In the genomic region with DNA sequence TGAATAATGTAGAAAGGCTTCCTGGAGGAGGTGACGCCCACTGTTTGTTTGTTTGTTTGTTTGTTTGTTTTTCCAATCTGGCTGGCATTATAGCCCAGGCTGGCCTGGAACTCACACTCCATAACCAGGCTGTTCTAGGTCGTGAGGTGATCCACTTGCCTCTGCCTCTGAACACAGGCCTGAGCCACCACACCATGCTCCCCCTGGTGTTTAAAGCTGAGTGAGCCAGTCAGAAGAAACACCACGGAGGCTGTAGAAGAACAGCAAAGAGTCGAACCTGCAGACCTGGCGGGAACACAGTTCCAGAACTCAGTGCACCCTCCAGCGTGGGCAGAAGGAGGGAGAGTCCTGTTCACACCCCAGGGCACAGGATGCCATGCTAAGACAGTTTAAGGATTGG, we compare ENCODE assay signal across 10 mouse cellular contexts.
DNase-seq lines count a peak whose midpoint lies in the region; ATAC-seq and TF ChIP-seq lines count a peak whose summit lies in the region.
"Had no signal": no experiment of that assay in that cellular context is flagged by ENCODE, and none has a peak within 500 bp of the region (broad histone marks: within the 10 kb centered on the region; RNA-seq: fewer than 3 reads in every experiment).

No protein-coding gene starts in this region.

- H3K27ac ChIP-seq in forebrain, embryonic 14.5 days (ENCODE audit: low read depth, low read length) = no peak overlapping the region
- no peak overlapping the region for H3K27ac ChIP-seq in forebrain, embryonic 15.5 days (replicated peaks)

- peak; percentile 46 for DNase-seq in forebrain, embryonic 14.5 days (ENCODE audit: low spot score)
- no peak for DNase-seq in lung, adult 2 months
- DNase-seq in lung, postnatal 25 days (ENCODE audit: low spot score) = no peak
- DNase-seq in embryo, embryonic 10 days (ENCODE audit: low spot score) = peak; percentile 68
- no peak for DNase-seq in left cerebral cortex, postnatal 4 days
- no peak for DNase-seq in frontal cortex, postnatal 36 days (ENCODE audit: low spot score in 2 of 2)

- no peak overlapping the region for H3K4me3 ChIP-seq in forebrain, embryonic 14.5 days (ENCODE audit: low read depth, low read length)
- H3K4me3 ChIP-seq in forebrain, embryonic 15.5 days = no peak overlapping the region
- H3K4me3 ChIP-seq in lung, adult 2 months (replicated peaks; ENCODE audit: extremely low read depth, low read depth, low read length) = no peak overlapping the region
- H3K4me3 ChIP-seq: erythroblast, embryonic 14.5 days; megakaryocyte, embryonic 14.5 days had no signal

- WGBS in forebrain, embryonic 14.5 days = 47% methylated on average over 6 of the region's 6 CpGs
- 52% methylated on average over 6 of the region's 6 CpGs for WGBS in forebrain, embryonic 15.5 days
- 42% methylated on average over 6 of the region's 6 CpGs for WGBS in lung, adult 2 months

- peak; percentile 46 for TF ChIP-seq CTCF in lung, adult 2 months (IDR thresholded peaks at IDR 0.05; ENCODE audit: insufficient read depth, low read length)

- H3K4me2 ChIP-seq in forebrain, embryonic 14.5 days (ENCODE audit: low read length) = no peak overlapping the region
- H3K4me2 ChIP-seq in forebrain, embryonic 15.5 days (replicated peaks) = no peak overlapping the region

- H3K9me3 ChIP-seq in forebrain, embryonic 14.5 days (replicated peaks; ENCODE audit: control insufficient read depth, low read length) = no peaks in the 10 kb centered on the region
- no peaks in the 10 kb centered on the region for H3K9me3 ChIP-seq in forebrain, embryonic 15.5 days
- H3K9me3 ChIP-seq: megakaryocyte, embryonic 14.5 days had no signal

- no peaks in the 10 kb centered on the region for H3K27me3 ChIP-seq in forebrain, embryonic 14.5 days (replicated peaks; ENCODE audit: control insufficient read depth, insufficient read depth, low read length)
- no peaks in the 10 kb centered on the region for H3K27me3 ChIP-seq in forebrain, embryonic 15.5 days

- no peaks in the 10 kb centered on the region for H3K36me3 ChIP-seq in forebrain, embryonic 14.5 days (ENCODE audit: control insufficient read depth, insufficient read depth, low read length)
- no peaks in the 10 kb centered on the region for H3K36me3 ChIP-seq in forebrain, embryonic 15.5 days

- H3K9ac ChIP-seq in forebrain, embryonic 14.5 days (ENCODE audit: low read length) = no peak overlapping the region
- no peak overlapping the region for H3K9ac ChIP-seq in forebrain, embryonic 15.5 days (replicated peaks)

- no peak for TF ChIP-seq POLR2A in lung, adult 2 months (IDR thresholded peaks at IDR 0.05; ENCODE audit: borderline replicate concordance, extremely low read depth, low read depth, low read length)

- peaks cover 8% of the 10 kb centered on the region; the same call in 1 of the 2 replicates for H3K4me1 ChIP-seq in forebrain, embryonic 14.5 days (ENCODE audit: control insufficient read depth, insufficient read depth, low read length)
- peaks cover 13% of the 10 kb centered on the region for H3K4me1 ChIP-seq in forebrain, embryonic 15.5 days
- peaks cover 7% of the 10 kb centered on the region; the same call in 1 of the 2 replicates for H3K4me1 ChIP-seq in lung, adult 2 months (ENCODE audit: control insufficient read depth, insufficient read depth, low read length)
- H3K4me1 ChIP-seq: megakaryocyte, embryonic 14.5 days had no signal

- ATAC-seq in forebrain, embryonic 14.5 days = no peak; the same call in 1 of the 2 replicates
- no peak for ATAC-seq in forebrain, embryonic 15.5 days (replicated peaks)
- peak; percentile 39; the same call in 1 of the 2 replicates for ATAC-seq in megakaryocyte progenitor cell, adult 5-6 weeks (replicated peaks; ENCODE audit: poor library complexity)

- intact Hi-C loops in left cerebral cortex, postnatal 4 days (cut with DNase I) = loop anchor here (5.0 to 10.0 kb wide), 4 partner anchors 150 to 583 kb away; a partner anchor contains a TSS

Comparison
In these comparisons a context has a peak if more than half of its experiments do, and no peak if none do; other contexts are left out.
1. DNase-seq: peak in forebrain, embryonic 14.5 days (single experiment) and embryo, embryonic 10 days (single experiment); none in lung, adult 2 months (single experiment), lung, postnatal 25 days (single experiment), left cerebral cortex, postnatal 4 days (single experiment) and frontal cortex, postnatal 36 days (0 of 2).